Mouse (Mus musculus) layer of hippocampus, adult 11-12 months (tissue): ENCODE data around the gene Hivep3.

Source experiments
- DNase-seq: peaks from one replicate; pipeline ENCODE4 v3.0.0; 2022; ENCODE audit warnings: low spot score

Gene Hivep3

DNA sequence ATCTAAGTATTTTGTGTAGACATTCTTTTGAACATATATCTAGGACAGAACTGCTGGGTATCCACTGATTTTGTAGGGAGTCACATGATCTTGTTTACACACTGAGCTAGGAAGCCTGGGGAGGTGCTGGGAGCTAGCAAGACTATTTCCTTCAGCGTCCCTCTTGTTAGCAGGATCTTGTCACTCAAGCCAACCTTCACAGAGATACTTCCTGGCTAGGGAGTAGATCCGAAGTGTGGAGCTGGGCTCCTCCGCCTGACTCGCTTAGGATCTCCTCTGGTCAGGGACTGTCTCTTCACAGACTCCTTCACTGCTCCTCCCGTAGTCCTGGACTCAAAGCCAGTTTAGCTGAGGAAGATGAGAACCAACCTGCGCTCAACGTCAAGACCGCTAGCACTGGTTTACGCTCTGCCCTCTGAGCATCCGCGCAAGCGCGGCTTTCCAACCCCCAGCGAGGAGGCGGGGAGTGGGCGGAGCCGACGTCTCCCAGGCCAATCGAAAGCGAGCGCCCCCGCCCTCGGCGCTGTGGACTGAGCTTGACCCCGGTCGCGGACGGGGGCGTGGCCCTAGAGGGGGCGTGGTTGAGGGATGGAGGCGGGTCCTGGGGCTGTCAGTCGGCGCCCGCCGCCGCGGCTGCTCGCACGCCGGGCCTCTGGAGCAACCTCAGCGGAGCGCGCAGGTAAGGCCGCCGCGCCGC lies at the start of gene Hivep3:
Hivep3 (plus strand) TSS at position 601 of the 697 bp plus-strand sequence.
- peak; percentile 100 for DNase-seq

DNA sequence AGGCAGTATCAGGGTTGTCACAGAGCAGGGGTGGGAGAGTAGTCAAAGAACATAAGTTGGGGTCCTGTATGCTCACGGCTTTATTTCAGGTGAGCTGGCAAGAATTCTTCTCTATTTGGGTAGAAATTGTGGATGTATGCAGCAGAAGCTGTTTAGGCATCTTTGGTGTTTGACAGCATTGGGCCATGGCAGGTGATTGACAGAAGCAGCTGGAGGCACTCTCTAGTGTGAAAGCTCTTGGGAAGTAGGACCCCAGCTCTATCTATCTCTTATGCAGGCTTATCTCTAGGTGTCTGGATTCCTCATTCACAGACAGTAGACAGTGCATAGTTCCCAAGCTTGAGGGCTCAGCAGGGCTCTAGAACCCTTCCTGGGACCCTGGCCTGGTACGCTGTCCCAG lies 47.8 kb upstream of the Hivep3 start:
- DNase-seq = no peak

DNA sequence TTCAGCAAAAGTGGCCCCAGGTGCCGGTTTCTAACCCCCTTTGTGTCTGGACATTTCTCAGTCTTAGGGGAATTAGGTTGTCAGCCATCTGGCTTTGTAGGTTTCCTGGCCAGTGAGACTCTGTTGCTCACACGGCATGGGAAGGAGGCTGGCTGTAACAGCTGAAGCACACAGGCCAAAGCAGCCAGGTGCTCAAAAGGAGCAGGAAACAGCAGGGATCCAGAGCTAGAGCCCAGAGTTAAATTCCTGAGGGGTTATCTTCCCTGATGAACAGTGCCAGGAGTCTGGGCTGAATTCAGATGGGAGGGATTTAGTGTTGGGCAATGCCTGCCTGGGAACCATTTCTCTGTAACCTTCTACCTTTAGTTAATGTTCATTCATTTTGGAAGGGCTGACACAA lies 35.2 kb upstream of the Hivep3 start:
- DNase-seq = no peak

DNA sequence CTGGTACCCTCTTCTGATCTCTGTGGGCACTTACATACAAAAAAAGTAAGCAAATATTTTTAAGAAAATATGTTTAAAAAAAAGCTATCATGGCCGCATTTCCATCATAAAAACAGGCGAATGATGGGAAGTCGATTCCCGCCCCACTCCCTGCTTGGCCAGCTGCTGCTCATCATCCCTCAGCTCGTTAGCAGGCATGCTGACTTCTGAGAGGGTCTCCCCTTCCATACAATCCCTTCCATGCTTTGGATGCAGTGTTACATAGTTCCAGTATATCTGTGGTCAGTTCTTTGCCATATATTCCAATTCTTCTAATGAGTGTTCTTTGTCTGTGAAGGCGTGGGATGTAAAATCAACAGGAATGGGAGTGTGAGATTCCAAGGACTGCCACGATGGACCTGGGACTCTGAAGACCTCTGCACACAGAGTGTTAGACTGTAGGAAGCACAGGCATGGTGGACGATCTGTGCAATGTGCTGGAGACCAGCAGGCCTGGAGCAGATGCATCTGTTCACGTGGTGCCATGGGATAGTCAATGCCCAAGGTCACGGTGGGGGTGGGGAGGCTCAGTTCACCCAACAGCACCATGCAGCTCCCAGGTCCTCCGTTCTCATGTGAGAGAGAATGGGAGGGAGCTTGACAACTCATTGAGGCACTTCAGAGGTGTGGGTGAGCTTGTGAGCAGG lies 32.2 kb upstream of the Hivep3 start:
- no peak for DNase-seq

DNA sequence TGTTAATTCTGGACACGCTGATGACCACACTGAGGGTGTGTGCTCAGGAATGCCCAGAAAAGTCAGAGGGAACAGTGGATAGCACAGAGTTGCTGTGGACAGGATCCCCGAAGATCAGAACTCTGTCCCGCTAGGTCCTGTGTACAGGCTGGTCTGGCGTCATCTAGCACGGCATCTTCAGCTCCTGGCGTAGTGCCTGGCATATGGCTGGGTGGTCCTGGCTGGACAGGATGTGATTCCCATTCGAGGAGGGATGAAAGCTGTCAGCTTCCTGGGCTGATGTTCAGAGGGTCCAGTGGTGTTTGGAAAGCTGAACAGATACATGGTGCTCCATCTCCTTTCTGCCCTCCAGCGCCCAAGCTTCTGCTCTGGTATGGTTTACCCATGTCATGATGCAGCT lies 29.6 kb upstream of the Hivep3 start:
- DNase-seq = no peak

DNA sequence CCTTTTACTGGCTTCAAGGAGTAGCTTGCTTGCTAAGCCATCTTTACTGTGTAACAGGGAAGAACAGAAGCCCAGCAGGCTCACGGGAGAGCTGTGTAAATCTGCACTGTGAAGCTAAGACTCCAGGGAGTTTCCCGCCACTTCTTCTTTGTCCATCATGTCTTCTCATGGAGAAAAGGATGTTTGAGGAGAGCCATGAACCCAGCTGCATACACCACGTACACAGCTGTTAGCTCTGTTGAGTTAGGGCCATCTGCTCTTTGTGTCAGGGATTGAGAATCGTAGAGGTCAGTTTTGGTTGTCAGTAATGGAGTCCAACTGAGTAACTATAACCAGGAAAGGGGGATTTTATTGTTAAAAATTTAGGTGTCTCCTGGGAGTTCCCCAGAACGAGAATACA lies 26.3 kb upstream of the Hivep3 start:
- no peak for DNase-seq

DNA sequence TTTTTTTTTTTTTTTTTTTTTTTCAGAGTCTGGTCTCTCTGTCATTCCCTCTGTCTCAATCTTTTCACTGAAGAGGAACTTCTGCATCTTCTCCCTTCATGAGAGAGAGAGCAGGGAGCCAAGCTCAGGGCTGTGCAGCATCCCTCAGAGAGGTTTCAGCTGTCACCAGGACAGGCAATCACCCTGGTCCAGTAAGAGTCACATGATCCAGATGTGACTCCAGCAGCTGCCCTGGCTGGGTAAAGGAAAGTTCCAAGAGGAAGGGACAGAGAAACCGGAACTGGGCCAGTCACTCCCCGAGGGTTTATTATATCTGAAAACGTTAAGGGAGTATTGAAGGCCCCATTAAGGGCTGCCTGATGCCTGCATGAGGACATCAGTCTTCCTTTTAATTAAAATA lies 25.8 kb upstream of the Hivep3 start:
- no peak for DNase-seq

DNA sequence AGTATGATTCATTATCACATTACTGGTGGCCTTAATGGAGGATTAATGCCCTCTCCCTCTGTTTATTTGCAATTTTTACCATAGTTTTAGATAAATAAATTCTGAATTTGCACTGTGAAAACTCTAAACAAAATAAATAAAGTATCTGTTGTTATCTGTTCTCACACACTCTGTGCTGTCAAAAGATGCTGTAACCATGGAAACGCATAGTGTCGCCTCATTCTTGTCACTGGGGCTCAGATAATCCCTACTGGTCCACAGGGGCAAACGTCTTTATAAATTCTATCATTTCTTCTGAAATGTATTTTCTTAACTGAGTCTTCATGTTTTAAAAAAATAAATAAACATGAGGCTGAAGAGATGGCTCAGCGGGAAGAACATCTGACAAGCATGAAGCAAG lies 23.4 kb upstream of the Hivep3 start:
- no peak for DNase-seq

DNA sequence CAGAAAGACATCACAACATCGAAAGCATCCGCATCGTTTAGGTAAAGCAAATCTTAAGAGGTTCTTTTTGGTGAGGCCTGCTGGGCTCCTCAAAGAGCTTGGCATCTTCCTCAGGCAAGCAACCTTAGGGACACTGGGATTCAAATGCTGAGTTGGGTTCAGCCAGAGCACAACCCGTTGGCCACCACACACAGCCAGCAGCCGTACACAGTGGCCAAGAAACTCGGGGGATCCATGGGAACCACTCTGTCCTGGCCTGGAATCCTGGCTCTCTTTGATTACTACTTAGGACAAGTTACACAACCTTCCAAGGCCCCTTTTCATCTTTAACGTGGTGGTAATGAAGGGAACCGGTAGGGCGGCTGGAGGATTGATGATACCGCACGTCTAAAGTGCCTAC lies 16.1 kb upstream of the Hivep3 start:
- DNase-seq = peak; percentile 43

DNA sequence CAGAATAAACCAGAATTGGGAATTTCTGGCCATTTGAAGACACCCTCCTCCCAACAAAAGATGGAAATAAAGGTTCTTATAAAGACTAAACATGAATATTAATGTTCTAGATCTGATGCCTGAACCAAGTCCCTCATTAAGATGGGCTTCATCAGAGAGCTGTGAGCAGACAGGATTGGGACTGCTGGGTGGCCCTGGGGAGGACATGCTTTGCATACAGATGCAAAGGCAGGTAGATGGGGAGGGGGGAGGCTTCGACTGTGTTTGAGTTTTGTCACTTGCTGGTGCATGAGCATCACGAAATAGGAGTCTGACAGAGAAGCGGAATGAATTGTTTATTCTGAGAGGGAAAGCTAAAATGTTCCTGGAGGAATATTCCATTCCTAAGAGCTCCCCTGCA lies 12.1 kb upstream of the Hivep3 start:
- no peak for DNase-seq

DNA sequence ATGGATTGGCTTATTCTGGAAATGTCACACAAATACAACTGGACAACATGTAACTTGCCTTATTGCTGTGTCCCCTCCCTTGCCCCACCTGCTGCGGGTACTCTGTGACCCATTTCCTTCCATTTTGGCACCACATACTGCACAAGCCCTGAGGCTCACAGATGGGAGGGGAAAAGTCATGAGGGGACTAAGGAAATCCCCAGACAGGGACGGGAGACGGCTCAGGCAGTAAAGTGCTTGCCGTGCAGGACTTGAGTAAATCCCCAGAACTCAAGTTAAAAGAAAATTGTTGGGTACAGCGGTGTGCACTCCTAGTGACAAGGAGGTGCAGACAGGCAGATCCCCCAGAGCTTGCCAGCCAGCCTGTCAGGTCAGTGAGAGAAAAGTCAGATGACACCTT lies 7.5 kb upstream of the Hivep3 start:
- DNase-seq = no peak

DNA sequence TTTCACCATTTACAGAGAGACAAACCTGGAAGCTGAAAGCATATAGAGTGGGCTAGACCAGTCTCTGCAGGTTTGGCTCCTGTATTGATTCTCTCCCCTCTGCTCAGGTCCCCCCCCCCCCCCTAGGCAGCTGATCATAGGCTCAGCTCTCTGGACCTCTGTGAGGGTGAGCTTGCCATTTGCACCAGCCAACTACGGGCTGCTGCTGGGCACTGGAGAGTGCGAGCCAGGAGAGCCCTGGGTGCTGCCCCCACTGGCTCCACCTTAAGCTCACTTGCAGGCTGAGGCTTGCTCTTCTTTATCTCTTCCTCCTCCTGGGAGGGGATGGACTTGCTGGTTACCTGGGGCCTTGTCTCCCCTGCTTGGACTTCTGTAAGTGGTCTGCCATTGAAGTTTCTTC lies 5.7 kb upstream of the Hivep3 start:
- no peak for DNase-seq

DNA sequence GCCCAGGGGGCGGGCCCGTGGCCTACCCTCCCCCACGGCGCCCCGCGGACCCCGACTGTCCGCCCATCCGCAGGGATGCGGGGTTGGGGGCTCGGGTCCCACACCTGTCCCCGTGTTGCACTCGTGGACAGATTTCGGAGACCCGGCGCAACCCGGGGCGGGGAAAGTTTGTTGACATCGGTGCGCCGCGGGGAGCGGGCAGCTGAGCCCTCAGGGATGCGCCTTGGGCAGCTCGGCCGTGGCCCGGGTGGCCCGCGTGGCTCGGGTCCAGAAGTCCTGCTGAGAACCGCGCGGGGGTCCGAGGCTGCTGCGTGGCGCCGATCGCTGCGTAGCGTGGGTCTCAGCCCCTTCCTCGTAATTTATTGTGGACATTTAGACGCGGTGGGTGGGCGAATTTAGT lies 358 bp downstream of the Hivep3 start:
- DNase-seq = no peak

DNA sequence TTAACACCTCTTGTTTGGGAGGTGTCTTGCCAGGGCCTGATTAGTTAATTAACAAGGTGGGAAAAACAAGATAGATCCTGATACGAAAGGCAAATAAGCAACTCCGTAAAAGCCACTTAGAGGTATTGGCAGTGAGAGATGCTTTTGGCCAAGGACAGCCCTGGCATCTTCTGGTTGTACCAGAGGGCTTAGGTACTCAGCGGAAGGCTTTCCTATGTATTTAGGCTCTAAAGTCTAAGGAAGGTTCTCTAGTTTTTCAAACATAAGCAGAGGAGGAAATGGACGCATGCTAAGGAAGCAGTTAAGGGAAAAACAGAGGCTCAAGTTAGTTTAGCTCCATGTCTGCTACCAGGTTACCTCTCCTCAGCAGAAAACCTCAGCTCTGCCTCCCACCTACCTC lies 768 bp downstream of the Hivep3 start:
- no peak for DNase-seq

DNA sequence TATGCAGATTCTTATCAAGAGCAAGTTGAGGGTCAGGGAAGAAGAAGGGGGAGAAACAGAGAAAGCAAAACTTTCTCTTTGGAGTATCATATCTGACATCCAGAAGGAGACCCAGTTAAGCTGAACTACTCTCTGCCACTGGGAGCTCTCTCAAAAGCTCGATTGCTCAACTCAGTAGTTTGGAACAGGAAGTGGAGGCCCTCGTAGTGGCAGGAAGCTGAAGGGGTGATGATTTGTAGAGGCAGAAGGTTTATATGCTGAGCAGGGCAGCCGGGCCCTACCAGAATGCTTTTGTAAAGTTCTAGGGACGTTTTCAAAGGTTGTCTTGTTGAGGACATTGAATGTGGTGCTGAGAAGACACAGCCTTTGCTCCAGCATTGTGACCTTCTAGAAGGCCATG lies 5.1 kb downstream of the Hivep3 start:
- no peak for DNase-seq

DNA sequence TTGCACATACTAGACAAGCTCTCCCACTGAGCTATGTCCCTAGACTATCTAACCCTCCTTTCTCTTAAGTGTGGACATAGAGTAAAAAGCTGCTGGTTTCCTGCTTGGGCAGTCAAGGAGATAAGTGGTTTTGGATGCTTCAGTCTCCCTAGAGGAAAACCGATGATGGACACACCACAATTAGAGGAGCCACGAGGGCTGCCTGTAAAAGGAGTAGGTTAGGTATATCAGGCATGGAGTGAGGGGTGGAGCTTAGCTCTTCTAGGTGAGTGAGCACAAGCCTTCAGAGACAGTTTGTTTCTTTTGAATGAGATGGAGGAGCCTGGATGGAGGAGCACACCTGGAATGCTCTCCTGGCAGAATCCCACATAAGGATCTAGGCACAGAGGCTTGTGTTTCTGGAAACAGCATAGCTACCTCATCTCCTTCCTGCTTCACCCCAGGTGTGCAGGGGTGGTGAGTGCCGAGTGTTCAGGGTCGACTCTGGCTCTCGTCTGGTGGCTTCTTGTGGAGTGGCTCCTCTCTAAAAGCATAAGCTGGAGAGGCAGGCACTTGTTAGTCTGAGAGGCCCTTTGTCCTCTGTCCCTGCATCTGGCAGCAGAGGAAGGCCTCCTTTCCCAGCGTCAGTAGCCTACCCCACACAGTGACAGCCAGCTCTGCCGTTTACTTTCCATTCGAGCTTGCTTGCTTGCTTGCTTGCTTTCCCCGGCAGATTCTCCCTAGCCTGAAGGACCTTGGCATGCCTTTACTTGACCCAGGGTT lies 5.9 kb downstream of the Hivep3 start:
- no peak for DNase-seq

DNA sequence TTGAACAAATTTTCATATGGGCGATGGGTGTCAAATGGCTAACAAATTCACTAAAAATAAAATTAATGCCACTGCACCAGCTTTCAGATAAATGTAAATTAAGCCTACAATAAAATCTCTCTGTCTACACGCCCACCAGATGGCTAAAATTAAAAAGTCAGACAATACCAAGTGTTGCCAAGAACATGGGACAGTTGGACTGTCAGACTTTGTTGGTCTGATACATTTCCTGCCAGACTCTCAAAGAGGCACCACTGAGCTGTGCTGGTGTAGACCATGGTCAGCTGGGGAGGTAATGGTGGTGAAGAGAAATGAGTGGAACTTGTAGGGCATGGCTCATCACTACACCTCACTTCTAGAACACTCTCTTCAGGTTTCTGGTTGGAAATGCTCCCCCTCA lies 14.8 kb downstream of the Hivep3 start:
- DNase-seq = no peak

DNA sequence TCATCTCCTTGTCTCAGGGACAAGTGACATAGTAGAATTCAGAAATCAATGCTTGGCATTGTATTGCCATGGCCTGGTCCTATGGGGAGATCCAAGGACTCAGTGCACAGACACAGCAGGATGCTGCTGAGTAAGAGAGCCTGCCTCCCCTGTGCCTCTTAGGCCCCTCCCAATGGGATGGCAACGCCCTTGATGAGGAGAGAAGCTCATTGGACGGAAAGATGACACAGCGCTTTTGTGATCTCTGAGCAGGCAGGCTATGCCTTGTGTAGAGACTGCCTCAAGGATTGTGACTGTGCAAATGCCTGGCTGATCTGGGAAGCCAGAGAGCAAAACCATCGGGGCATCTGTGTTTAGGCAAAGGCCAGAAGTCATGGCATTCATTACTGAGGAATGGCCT lies 16.6 kb downstream of the Hivep3 start:
- DNase-seq = no peak

DNA sequence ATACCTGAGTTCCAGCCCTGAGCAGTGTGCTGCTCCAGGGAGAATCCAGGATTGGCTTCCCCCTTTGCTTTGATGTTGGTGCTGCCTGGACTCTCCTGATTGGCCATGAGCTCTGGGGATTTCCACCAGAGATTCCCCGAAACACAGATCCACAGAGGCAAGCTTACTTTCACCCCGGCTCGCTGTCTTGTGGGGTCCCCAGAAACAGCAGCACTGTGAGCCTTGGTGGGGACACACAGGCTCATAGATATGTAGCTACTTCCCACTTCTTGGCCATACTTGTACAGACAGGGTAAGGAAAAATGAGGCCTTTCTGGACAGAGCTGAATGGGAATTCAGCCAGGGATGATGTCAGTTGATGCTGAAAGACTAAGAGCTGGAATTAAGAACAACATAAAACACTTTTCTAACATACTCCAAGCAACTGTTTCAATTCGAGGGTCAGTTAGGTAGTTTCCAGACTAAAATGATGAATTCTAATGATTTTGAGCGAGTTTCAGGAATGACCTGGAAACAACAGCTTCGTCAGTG lies 17.2 kb downstream of the Hivep3 start:
- DNase-seq = no peak

DNA sequence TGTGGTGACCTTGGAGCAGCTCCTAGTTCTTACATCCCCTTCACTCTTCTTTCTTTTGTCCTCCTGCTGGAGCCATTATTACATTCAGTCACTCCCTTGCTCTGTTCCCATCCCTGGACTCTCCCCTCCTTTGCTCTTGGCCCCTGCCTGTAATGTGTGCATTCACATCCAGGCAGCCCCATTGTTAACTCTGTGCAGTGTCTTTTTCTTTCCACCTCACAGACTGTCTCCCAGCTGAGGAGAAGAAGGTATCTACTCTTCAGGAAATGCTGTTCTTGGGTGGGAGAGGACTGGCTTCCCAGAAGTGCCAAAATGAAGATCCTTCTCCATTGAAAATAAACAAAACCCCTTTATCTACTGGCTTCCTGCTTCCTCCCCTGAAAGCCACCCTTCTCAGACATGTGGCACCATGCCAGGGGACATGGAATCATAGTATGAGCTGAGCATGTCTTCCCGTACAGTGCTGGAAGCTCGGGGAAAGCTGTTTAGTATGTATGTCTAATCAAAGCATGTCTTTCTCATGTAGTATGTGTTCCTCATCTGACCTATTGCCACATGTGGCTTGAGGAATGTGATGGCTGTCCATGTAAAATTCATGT lies 17.9 kb downstream of the Hivep3 start:
- no peak for DNase-seq

DNA sequence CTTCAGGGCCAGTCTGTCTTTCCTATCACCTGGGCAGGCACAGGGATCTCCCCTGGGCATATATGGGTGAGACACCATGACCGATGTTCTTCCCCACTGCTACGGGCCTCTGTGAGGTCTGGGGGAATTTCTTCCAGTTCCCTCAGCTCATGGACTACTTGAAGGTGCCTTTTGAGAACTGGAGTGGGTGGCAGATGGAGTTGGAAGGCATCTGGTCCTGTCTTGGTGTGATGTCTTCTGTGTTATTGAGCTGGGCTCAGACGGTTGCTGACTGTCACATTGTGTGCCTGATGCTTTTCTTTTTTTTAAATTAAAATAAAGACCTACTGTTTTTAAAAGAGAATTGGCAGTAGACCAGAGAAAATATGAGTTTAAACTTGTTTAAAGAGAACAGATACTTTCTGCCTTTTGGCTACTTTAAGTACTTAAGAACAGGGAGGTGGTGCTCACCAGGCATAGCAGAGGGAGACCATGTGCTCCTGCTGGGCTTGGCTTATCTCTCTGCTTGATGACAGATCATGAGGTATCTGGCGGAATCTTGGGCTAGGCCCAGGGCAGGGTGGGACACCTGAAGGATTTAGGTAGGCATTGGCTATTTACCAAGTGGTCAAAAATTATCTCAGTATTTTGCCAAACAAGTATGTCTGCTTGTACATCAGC lies 26.1 kb downstream of the Hivep3 start:
- DNase-seq = peak; percentile 49

DNA sequence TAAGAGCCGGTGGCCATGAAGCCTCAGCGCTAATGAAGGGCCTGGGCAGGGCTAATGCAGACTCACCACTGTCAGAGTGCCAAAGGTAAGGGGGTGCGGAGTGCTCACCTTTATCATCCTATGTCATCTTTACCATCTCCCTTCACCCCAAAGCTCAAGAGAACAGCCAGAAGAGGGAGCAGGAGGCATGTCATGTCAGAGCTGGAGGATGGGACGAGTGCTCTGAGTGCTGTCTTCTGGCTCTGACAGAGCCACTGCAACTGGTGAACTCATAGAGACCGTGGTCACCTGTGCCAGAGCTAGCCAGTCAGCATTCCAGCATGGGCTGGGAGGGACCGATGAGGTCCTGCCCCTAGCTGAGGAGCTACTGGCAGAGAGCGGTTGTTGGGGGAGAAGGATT lies 27.2 kb downstream of the Hivep3 start:
- DNase-seq = no peak
